In genomic region chr11:22287513-22287900, GRCm38 (mm10) we compare ENCODE assay signal across 8 mouse cellular contexts. TPM values are rescaled to one million over a fixed set of nuclear protein-coding genes. Genes with fewer than 3 reads are reported as not detected.
A peak's percentile ranks its signal among the peaks of the same experiment; 100 is the strongest.
DNase-seq lines count a peak whose midpoint lies in the region; ATAC-seq and TF ChIP-seq lines count a peak whose summit lies in the region.

No protein-coding gene starts in this region.

- dilution Hi-C loops in CH12.LX (cut with MboI; ENCODE audit: extremely low pct_ligation_motif_present, extremely low pct_unique_long_range_greater_than_20kb, low sequenced_read_pairs): no loop called here

- H3K27me3 ChIP-seq in CH12.LX (replicated peaks): no peaks in the 10 kb centered on the region
- no peaks in the 10 kb centered on the region for H3K27me3 ChIP-seq in forebrain, embryonic 16.5 days (replicated peaks; ENCODE audit: control insufficient read depth, insufficient read depth, low read length)

- no peak for TF ChIP-seq CTCF in CH12.LX (conservative IDR thresholded peaks at IDR 0.05 in 1 of 2, IDR thresholded peaks at IDR 0.05 in 1 of 2; ENCODE audit: low read depth in 2 of 2, low read length in 2 of 2)

- peak overlapping the region; percentile 52 for H3K9ac ChIP-seq in CH12.LX (ENCODE audit: insufficient read depth, low read depth)
- peak overlapping the region; percentile 71 for H3K9ac ChIP-seq in forebrain, embryonic 16.5 days (replicated peaks; ENCODE audit: low read depth, low read length)

- H3K4me1 ChIP-seq in CH12.LX (ENCODE audit: control insufficient read depth in 1 of 2, insufficient read depth in 2 of 2): peaks cover 11 to 23% of the 10 kb centered on the region in 2 experiments
- peaks cover 25% of the 10 kb centered on the region for H3K4me1 ChIP-seq in forebrain, embryonic 16.5 days (replicated peaks; ENCODE audit: control insufficient read depth, insufficient read depth, low read length)

- ATAC-seq in frontal cortex, adult (ENCODE audit: low TSS enrichment): peak; percentile 11
- ATAC-seq in forebrain, embryonic 16.5 days: no peak

- peak overlapping the region; percentile 92 for H3K4me2 ChIP-seq in CH12.LX (ENCODE audit: insufficient read depth, low read depth, poor library complexity, severe bottlenecking)
- H3K4me2 ChIP-seq in forebrain, embryonic 16.5 days (ENCODE audit: low read length): peak overlapping the region; percentile 83

- no peak for TF ChIP-seq RAD21 in CH12.LX (IDR thresholded peaks at IDR 0.05; ENCODE audit: low read depth, low read length)

- no peak for TF ChIP-seq POLR2A in CH12.LX (IDR thresholded peaks at IDR 0.05; ENCODE audit: low read depth, low read length)

- WGBS in forebrain, embryonic 16.5 days: 0% methylated on average over 6 of the region's 6 CpGs

- no peak for DNase-seq in frontal cortex, postnatal 36 days (ENCODE audit: low spot score in 2 of 2)
- DNase-seq in CH12.LX (ENCODE audit: extremely low read depth): peak; percentile 2
- DNase-seq in lung, postnatal 25 days (ENCODE audit: low spot score): peak; percentile 23
- DNase-seq in right cerebral cortex, adult 18-20 months: no peak
- no peak for DNase-seq in embryo, embryonic 10 days (ENCODE audit: low spot score)
- no peak for DNase-seq in cerebellum, postnatal 36 days

- H3K27ac ChIP-seq in CH12.LX (ENCODE audit: insufficient read depth, low read depth): no peak overlapping the region
- peak overlapping the region; percentile 88 for H3K27ac ChIP-seq in forebrain, embryonic 16.5 days (ENCODE audit: low read length)

- H3K36me3 ChIP-seq in CH12.LX (replicated peaks in 1 of 2; ENCODE audit: control insufficient read depth in 1 of 2, insufficient read depth in 1 of 2, low read length in 1 of 2): peaks cover 0 to 8% of the 10 kb centered on the region in 2 experiments
- H3K36me3 ChIP-seq in forebrain, embryonic 16.5 days (ENCODE audit: control insufficient read depth, insufficient read depth): no peaks in the 10 kb centered on the region; the same call in 1 of the 2 replicates

- H3K9me3 ChIP-seq in CH12.LX (replicated peaks; ENCODE audit: low read length): no peaks in the 10 kb centered on the region
- no peaks in the 10 kb centered on the region for H3K9me3 ChIP-seq in forebrain, embryonic 16.5 days (ENCODE audit: control insufficient read depth, low read length)

- no peak for TF ChIP-seq EP300 in CH12.LX (IDR thresholded peaks at IDR 0.05; ENCODE audit: low read length)

- peak overlapping the region; percentile 58 to 74 (median 63) for H3K4me3 ChIP-seq in CH12.LX (replicated peaks in 1 of 3; ENCODE audit: low read depth in 2 of 3, low read length in 2 of 3, poor library complexity in 1 of 3)
- peak overlapping the region; percentile 74 for H3K4me3 ChIP-seq in forebrain, embryonic 16.5 days (replicated peaks; ENCODE audit: low read length)

- no peaks in the 10 kb centered on the region for H3K79me2 ChIP-seq in CH12.LX (replicated peaks; ENCODE audit: control insufficient read depth, extremely low read depth, insufficient read depth, poor library complexity, severe bottlenecking)

- in situ Hi-C loops in CH12.LX (cut with MboI; ENCODE audit: low pct_ligation_motif_present, low pct_unique_long_range_greater_than_20kb, low sequenced_read_pairs): no loop called here

TF ChIP-seq in CH12.LX, 34 proteins besides CTCF, POLR2A, EP300 and RAD21:
- no peak for TF ChIP-seq JUND (conservative IDR thresholded peaks at IDR 0.05; ENCODE audit: low read depth, low read length)

RNA-seq across cellular contexts. Expression of gene Ehbp1, which starts 54.6 kb away (rescaled TPM):
- total RNA-seq in CH12.LX (2012; rRNA removed) (2.5 TPM in 2 replicates), CH12.LX (2014; rRNA removed) (3.1 and 3.4 TPM in 2 replicates)
- polyA plus RNA-seq in CH12.LX (2012; ENCODE audit: insufficient read length, low read depth): 3.2 and 4.0 TPM in 2 replicates
- polyA plus RNA-seq in forebrain, embryonic 16.5 days (2015; fragmentation: Nextera tagmentation; extraction: Ambion mirVana): 21.4 and 23.5 TPM in 2 replicates

Comparison
In these comparisons a context has a peak if more than half of its experiments do, and no peak if none do; other contexts are left out.
1. DNase-seq: peak in CH12.LX (single experiment) and lung, postnatal 25 days (single experiment); none in frontal cortex, postnatal 36 days (0 of 2), right cerebral cortex, adult 18-20 months (single experiment), embryo, embryonic 10 days (single experiment) and cerebellum, postnatal 36 days (0 of 2).